In genomic region chr2:62244167-62244566, GRCm38 (mm10) we compare ENCODE assay signal across 21 mouse cellular contexts.
DNase-seq lines count a peak whose midpoint lies in the region; ATAC-seq lines count a peak whose summit lies in the region.
"Had no signal": no experiment of that assay in that cellular context is flagged by ENCODE, and none has a peak within 500 bp of the region (broad histone marks: within the 10 kb centered on the region; RNA-seq: fewer than 3 reads in every experiment).

No protein-coding gene starts in this region.

- 54% methylated on average over 4 of the region's 4 CpGs for WGBS in embryonic facial prominence, embryonic 11.5 days
- WGBS in embryonic facial prominence, embryonic 10.5 days, result 56% methylated on average over 4 of the region's 4 CpGs
- 13% methylated on average over 4 of the region's 4 CpGs for WGBS in midbrain, embryonic 14.5 days
- 62% methylated on average over 4 of the region's 4 CpGs for WGBS in heart, embryonic 12.5 days

- H3K4me2 ChIP-seq in embryonic facial prominence, embryonic 11.5 days (ENCODE audit: low read depth, low read length), result no peak overlapping the region
- H3K4me2 ChIP-seq in midbrain, embryonic 14.5 days (ENCODE audit: low read length), result no peak overlapping the region
- H3K4me2 ChIP-seq in heart, embryonic 12.5 days, result no peak overlapping the region
- H3K4me2 ChIP-seq: hindbrain, embryonic 15.5 days; intestine, embryonic 15.5 days had no signal

- no peak for ATAC-seq in embryonic facial prominence, embryonic 11.5 days (replicated peaks; ENCODE audit: insufficient number of reproducible peaks, low FRiP score, low TSS enrichment, low read depth)
- ATAC-seq in midbrain, embryonic 14.5 days (ENCODE audit: low FRiP score, low TSS enrichment), result peak; percentile 27; the same call in 1 of the 2 replicates
- no peak for ATAC-seq in heart, embryonic 12.5 days (ENCODE audit: insufficient number of reproducible peaks, low FRiP score)
- ATAC-seq: activated CD4-positive, CD25-positive, alpha-beta regulatory T cell, adult 4 months; CD4-positive, CD25-positive, alpha-beta regulatory T cell, adult 4 months; intestine, embryonic 15.5 days; liver, postnatal 0 days; Patski had no signal

- no peaks in the 10 kb centered on the region for H3K27me3 ChIP-seq in embryonic facial prominence, embryonic 11.5 days (ENCODE audit: control insufficient read depth, insufficient read depth, low read length)
- H3K27me3 ChIP-seq in embryonic facial prominence, embryonic 10.5 days (replicated peaks; ENCODE audit: low read depth, poor library complexity, severe bottlenecking), result no peaks in the 10 kb centered on the region
- H3K27me3 ChIP-seq in midbrain, embryonic 14.5 days (ENCODE audit: control insufficient read depth, insufficient read depth, low read length), result no peaks in the 10 kb centered on the region
- H3K27me3 ChIP-seq in heart, embryonic 12.5 days (replicated peaks), result no peaks in the 10 kb centered on the region
- H3K27me3 ChIP-seq: hindbrain, embryonic 15.5 days; intestine, embryonic 15.5 days; megakaryocyte, embryonic 14.5 days had no signal

- peak; percentile 4 for DNase-seq in embryonic facial prominence, embryonic 11.5 days (ENCODE audit: low spot score)
- no peak for DNase-seq in embryonic facial prominence, embryonic 10.5 days (ENCODE audit: low spot score)
- peak; percentile 3 to 14 for DNase-seq in layer of hippocampus, postnatal 10 days (ENCODE audit: low spot score in 2 of 2)
- DNase-seq in layer of hippocampus, adult 11-12 months (ENCODE audit: low spot score), result no peak
- DNase-seq in R1 (ENCODE audit: low read depth, low spot score), result peak; percentile 5
- DNase-seq in midbrain, embryonic 14.5 days, result peak; percentile 24
- DNase-seq: adrenal gland, postnatal 10 days; cerebellum, adult 9-11 months; gastrocnemius, adult 2 months; heart, postnatal 10 days; kidney, postnatal 36 days; liver, postnatal 0 days had no signal

- H3K9me3 ChIP-seq in embryonic facial prominence, embryonic 11.5 days (replicated peaks; ENCODE audit: control insufficient read depth, low read length), result no peaks in the 10 kb centered on the region
- H3K9me3 ChIP-seq in embryonic facial prominence, embryonic 10.5 days, result no peaks in the 10 kb centered on the region
- no peaks in the 10 kb centered on the region for H3K9me3 ChIP-seq in midbrain, embryonic 14.5 days (ENCODE audit: control insufficient read depth, low read length)
- H3K9me3 ChIP-seq in heart, embryonic 12.5 days (replicated peaks), result no peaks in the 10 kb centered on the region
- H3K9me3 ChIP-seq: heart, embryonic 10.5 days; hindbrain, embryonic 15.5 days; intestine, embryonic 15.5 days; limb, embryonic 10.5 days; megakaryocyte, embryonic 14.5 days had no signal

- no peaks in the 10 kb centered on the region for H3K36me3 ChIP-seq in embryonic facial prominence, embryonic 11.5 days (replicated peaks; ENCODE audit: control insufficient read depth, insufficient read depth, low read depth, low read length)
- H3K36me3 ChIP-seq in embryonic facial prominence, embryonic 10.5 days (replicated peaks), result no peaks in the 10 kb centered on the region
- no peaks in the 10 kb centered on the region for H3K36me3 ChIP-seq in midbrain, embryonic 14.5 days (ENCODE audit: control insufficient read depth, insufficient read depth, low read length)
- H3K36me3 ChIP-seq in heart, embryonic 12.5 days, result no peaks in the 10 kb centered on the region
- H3K36me3 ChIP-seq: heart, embryonic 10.5 days; hindbrain, embryonic 15.5 days; intestine, embryonic 15.5 days; limb, embryonic 10.5 days had no signal

- H3K9ac ChIP-seq in embryonic facial prominence, embryonic 11.5 days (replicated peaks; ENCODE audit: low read length), result no peak overlapping the region
- no peak overlapping the region for H3K9ac ChIP-seq in midbrain, embryonic 14.5 days (replicated peaks; ENCODE audit: low read length)
- no peak overlapping the region for H3K9ac ChIP-seq in heart, embryonic 12.5 days
- H3K9ac ChIP-seq: hindbrain, embryonic 15.5 days; intestine, embryonic 15.5 days; liver, postnatal 0 days had no signal

- no peaks in the 10 kb centered on the region for H3K4me1 ChIP-seq in embryonic facial prominence, embryonic 11.5 days (ENCODE audit: control insufficient read depth, insufficient read depth, low read length)
- no peaks in the 10 kb centered on the region for H3K4me1 ChIP-seq in embryonic facial prominence, embryonic 10.5 days
- H3K4me1 ChIP-seq in midbrain, embryonic 14.5 days (ENCODE audit: control insufficient read depth, insufficient read depth, low read length), result no peaks in the 10 kb centered on the region
- H3K4me1 ChIP-seq in heart, embryonic 12.5 days (replicated peaks), result no peaks in the 10 kb centered on the region
- H3K4me1 ChIP-seq: heart, embryonic 10.5 days; hindbrain, embryonic 15.5 days; intestine, embryonic 15.5 days; limb, embryonic 10.5 days; megakaryocyte, embryonic 14.5 days had no signal

- no peak overlapping the region for H3K4me3 ChIP-seq in embryonic facial prominence, embryonic 11.5 days (ENCODE audit: low read depth, low read length)
- H3K4me3 ChIP-seq in embryonic facial prominence, embryonic 10.5 days, result no peak overlapping the region
- H3K4me3 ChIP-seq in midbrain, embryonic 14.5 days (replicated peaks; ENCODE audit: low read depth, low read length), result no peak overlapping the region
- H3K4me3 ChIP-seq in heart, embryonic 12.5 days, result no peak overlapping the region
- H3K4me3 ChIP-seq: gastrocnemius, adult 2 months; heart, embryonic 10.5 days; hindbrain, embryonic 15.5 days; intestine, embryonic 15.5 days; limb, embryonic 10.5 days; megakaryocyte, embryonic 14.5 days had no signal

- H3K27ac ChIP-seq in embryonic facial prominence, embryonic 11.5 days (replicated peaks; ENCODE audit: low read depth, low read length), result no peak overlapping the region
- H3K27ac ChIP-seq in embryonic facial prominence, embryonic 10.5 days (replicated peaks), result no peak overlapping the region
- H3K27ac ChIP-seq in midbrain, embryonic 14.5 days (replicated peaks; ENCODE audit: low read depth, low read length), result no peak overlapping the region
- H3K27ac ChIP-seq in heart, embryonic 12.5 days (ENCODE audit: poor library complexity, severe bottlenecking), result no peak overlapping the region
- H3K27ac ChIP-seq: gastrocnemius, adult 2 months; heart, embryonic 10.5 days; hindbrain, embryonic 15.5 days; intestine, embryonic 15.5 days; limb, embryonic 10.5 days had no signal

Comparison
In these comparisons a context has a peak if more than half of its experiments do, and no peak if none do; other contexts are left out.
1. DNase-seq: peak in embryonic facial prominence, embryonic 11.5 days (single experiment), layer of hippocampus, postnatal 10 days (2 of 2), R1 (single experiment) and midbrain, embryonic 14.5 days (single experiment); none in embryonic facial prominence, embryonic 10.5 days (single experiment) and layer of hippocampus, adult 11-12 months (single experiment).